Mouse (Mus musculus) adrenal gland, postnatal 14 days (tissue): Measurements from ENCODE around the gene Trmt112. TPM values are rescaled to one million over a fixed set of nuclear protein-coding genes. Genes with fewer than 3 reads are reported as not detected.
"Not testable (repeated sequence)": the region's sequence is repeated elsewhere in the genome, so short reads cannot be mapped to it uniquely, and the experiment has no call there.

Experiments
- DNase-seq: peaks from one replicate; pipeline ENCODE4 v3.0.0; 2021; ENCODE audit warnings: mixed read lengths
- long read RNA-seq, 2 experiments: library from polyadenylated mRNA; stranded (forward); transcript quantifications; one replicate each; pipeline ENCODE4 v2.0.0; 2021
- total RNA-seq: library from RNA; stranded (reverse); gene quantifications from 2 replicates; pipeline ENCODE4 v1.2.3, GENCODE M21; 2021

Gene Trmt112
- total RNA-seq: 76.6 and 79.0 TPM in 2 replicates
- long read RNA-seq, experiment 1, transcript Trmt112-202 (4 exons, 985 nt): major isoform, 76 of 79 reads
- long read RNA-seq, experiment 1, partial matches to known transcripts: 1 of 79 reads
- long read RNA-seq, experiment 1, other reads (novel, unspliced or antisense): 1 of 79 reads
- long read RNA-seq, experiment 2, transcript Trmt112-202 (4 exons, 985 nt): major isoform, 54 of 58 reads
- long read RNA-seq, experiment 2, partial matches to known transcripts: 1 of 58 reads
- long read RNA-seq, experiment 2, other reads (novel, unspliced or antisense): 2 of 58 reads

GRCm38 (mm10) chr19:6909507-6910289, at the start of gene Trmt112, which contains the start of gene Prdx5:
Gene Trmt112 (plus strand): TSS chr19:6909698.
Gene Prdx5 (minus strand): TSS chr19:6910106.
- DNase-seq: peak; percentile 94

GRCm38 (mm10) chr19:6859971-6860370, 49.5 kb upstream of the Trmt112 start:
- no peak for DNase-seq

- no peak for DNase-seq
Observed at GRCm38 (mm10) chr19:6860706-6861105, 48.8 kb upstream of the Trmt112 start.

- no peak for DNase-seq
Observed at GRCm38 (mm10) chr19:6861451-6861850, 48.0 kb upstream of the Trmt112 start.

GRCm38 (mm10) chr19:6869355-6869754, 40.1 kb upstream of the Trmt112 start:
- DNase-seq: peak; percentile 77

GRCm38 (mm10) chr19:6871574-6872271, 37.8 kb upstream of the Trmt112 start:
- DNase-seq: peak; percentile 51

GRCm38 (mm10) chr19:6872701-6873100, 36.8 kb upstream of the Trmt112 start:
- no peak for DNase-seq

- no peak for DNase-seq
Observed at GRCm38 (mm10) chr19:6874257-6874656, 35.2 kb upstream of the Trmt112 start.

- DNase-seq: no peak
Observed at GRCm38 (mm10) chr19:6875834-6876233, 33.7 kb upstream of the Trmt112 start.

GRCm38 (mm10) chr19:6876799-6877198, 32.7 kb upstream of the Trmt112 start:
- no peak for DNase-seq

GRCm38 (mm10) chr19:6877965-6878364, 31.5 kb upstream of the Trmt112 start:
- no peak for DNase-seq

GRCm38 (mm10) chr19:6892512-6892911, 17.0 kb upstream of the Trmt112 start:
- no peak for DNase-seq

GRCm38 (mm10) chr19:6893731-6894451, 15.6 kb upstream of the Trmt112 start:
- no peak for DNase-seq

- DNase-seq: not testable (repeated sequence)
Observed at GRCm38 (mm10) chr19:6895608-6896305, 13.7 kb upstream of the Trmt112 start.

GRCm38 (mm10) chr19:6899641-6900040, 9.9 kb upstream of the Trmt112 start:
- no peak for DNase-seq

- DNase-seq: no peak
Observed at GRCm38 (mm10) chr19:6903031-6903430, 6.5 kb upstream of the Trmt112 start.

GRCm38 (mm10) chr19:6904846-6905245, 4.7 kb upstream of the Trmt112 start:
- no peak for DNase-seq

GRCm38 (mm10) chr19:6905498-6906159, 3.9 kb upstream of the Trmt112 start:
- DNase-seq: no peak

- no peak for DNase-seq
Observed at GRCm38 (mm10) chr19:6906199-6906598, 3.3 kb upstream of the Trmt112 start.

- DNase-seq: no peak
Observed at GRCm38 (mm10) chr19:6907094-6907493, 2.4 kb upstream of the Trmt112 start.
